Mouse (Mus musculus): Measurements from ENCODE around the gene Sema6b. TPM values are rescaled to one million over a fixed set of nuclear protein-coding genes. Genes with fewer than 3 reads are reported as not detected.

Sema6b gene
- polyA plus RNA-seq, 1 experiment from 2014 or later = 1.1 TPM

DNA sequence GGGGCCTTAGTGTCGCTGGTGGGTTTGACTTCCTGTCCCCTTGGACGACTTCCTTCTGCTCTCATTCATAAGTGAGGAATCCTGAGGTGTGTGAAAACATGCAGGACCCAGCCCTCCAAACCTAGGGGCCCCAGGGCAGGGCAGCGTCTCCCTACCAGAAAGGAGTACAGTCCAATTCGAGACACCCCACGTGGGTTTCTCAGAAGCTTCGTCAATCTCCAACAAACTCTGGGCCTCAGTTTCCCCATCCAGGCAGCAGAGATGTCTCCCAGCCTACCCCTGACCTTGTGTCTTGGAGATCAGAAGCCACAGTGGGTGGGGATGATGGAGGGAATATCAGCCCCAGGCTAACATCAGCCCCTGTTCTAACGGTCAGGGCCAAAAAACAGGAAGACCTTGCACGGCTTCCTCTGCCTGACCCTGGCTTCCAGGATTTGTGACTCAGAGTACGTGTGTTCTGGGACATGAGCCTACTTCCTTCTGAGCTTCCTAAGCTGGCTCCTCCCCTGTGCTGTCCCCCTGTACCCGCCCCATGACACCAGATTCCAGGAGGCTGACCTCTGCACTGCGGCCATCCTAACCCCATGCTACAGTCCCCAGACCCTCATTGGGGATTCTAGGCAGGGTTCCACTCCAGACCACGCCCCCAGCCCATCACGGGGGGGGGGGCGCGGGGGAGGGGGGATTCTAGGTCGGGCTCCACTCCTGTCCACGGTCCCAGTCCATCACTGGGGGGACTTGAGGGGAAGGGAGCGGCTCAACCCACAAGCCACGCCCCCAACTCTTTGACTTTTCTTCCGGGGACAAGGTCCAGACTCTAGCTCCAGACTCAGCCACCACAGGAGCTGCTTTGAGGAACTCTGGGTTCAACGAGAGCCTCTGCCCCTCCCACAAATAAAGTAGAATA is 6.4 kb downstream of the Sema6b start:
- H3K36me3 ChIP-seq (ENCODE audit: insufficient read depth, low read length) = no peaks in the 10 kb centered on the region
- H3K27ac ChIP-seq (ENCODE audit: low read length) = peak overlapping the region; percentile 63
- 0 out of 2 replicates have a peak overlapping the region, but pooled peaks have one; percentile 46 for H3K9ac ChIP-seq (replicated peaks; ENCODE audit: low read length)
- H3K4me1 ChIP-seq (ENCODE audit: insufficient read depth, low read length) = peaks cover 21% of the 10 kb centered on the region
- H3K4me3 ChIP-seq (ENCODE audit: low read length) = peak overlapping the region; percentile 38
- H3K27me3 ChIP-seq (ENCODE audit: insufficient read depth, low read length) = 0 out of 2 replicates have a peak, but pooled peaks cover under 1% of the 10 kb centered on the region
- ATAC-seq (ENCODE audit: low FRiP score, low TSS enrichment) = peak; percentile 80
- H3K4me2 ChIP-seq (replicated peaks; ENCODE audit: low read depth, low read length) = peak overlapping the region; percentile 59
- H3K9me3 ChIP-seq (ENCODE audit: low read length) = no peaks in the 10 kb centered on the region
- 19% methylated on average over 18 of the region's 21 CpGs for WGBS

DNA sequence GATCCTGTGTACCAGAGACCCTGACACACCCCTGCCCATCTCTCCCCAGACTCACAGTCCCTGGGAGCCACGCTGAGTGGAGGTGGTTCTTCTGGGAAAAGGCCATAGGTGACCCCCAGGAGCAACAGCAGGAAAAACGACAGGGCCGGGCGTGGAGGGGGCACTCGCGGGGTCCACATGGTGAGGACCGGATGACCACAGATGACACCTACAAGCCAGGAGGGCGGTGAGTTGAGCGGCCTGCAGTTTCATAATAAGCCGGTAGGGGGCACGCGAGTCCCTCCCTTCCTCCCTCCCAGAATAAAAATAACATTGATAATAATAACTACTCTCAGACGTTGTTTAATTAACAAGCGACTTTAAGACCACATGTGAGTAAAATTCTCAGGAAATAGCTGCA is 7.5 kb downstream of the Sema6b start:
- no peak overlapping the region; the same call in 1 of the 2 replicates for H3K4me3 ChIP-seq (ENCODE audit: low read length)
- H3K4me2 ChIP-seq (replicated peaks; ENCODE audit: low read depth, low read length) = 0 out of 2 replicates have a peak overlapping the region, but pooled peaks have one; percentile 13

DNA sequence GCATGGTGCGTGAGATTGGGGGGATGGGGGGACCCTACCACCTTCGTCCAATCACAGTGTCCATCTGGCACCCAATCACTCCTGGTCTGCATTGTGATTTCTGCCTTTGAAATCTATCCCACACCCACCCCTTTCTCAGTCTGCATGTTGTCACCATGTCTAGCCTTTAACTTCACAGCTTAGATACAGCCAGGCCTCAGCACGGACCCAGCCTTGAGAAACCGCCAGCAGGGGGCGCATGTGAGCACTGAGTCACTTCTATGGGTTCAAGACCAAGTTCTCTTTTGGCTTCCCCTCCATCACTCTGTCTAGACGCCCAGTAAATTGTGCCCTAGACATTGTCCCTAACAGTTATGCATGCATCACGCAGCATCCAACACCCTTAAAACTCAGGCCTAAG is 8.3 kb downstream of the Sema6b start:
- ATAC-seq (ENCODE audit: low FRiP score, low TSS enrichment) = peak; percentile 13; the same call in 1 of the 2 replicates
- no peaks in the 10 kb centered on the region for H3K36me3 ChIP-seq (ENCODE audit: insufficient read depth, low read length)
- 42% methylated on average over 7 of the region's 7 CpGs for WGBS
- H3K27ac ChIP-seq (ENCODE audit: low read length) = no peak overlapping the region
- H3K4me3 ChIP-seq (ENCODE audit: low read length) = no peak overlapping the region
- H3K9ac ChIP-seq (replicated peaks; ENCODE audit: low read length) = no peak overlapping the region
- H3K4me1 ChIP-seq (ENCODE audit: insufficient read depth, low read length) = peaks cover 13% of the 10 kb centered on the region
- no peak overlapping the region for H3K4me2 ChIP-seq (replicated peaks; ENCODE audit: low read depth, low read length)
- no peaks in the 10 kb centered on the region for H3K27me3 ChIP-seq (ENCODE audit: insufficient read depth, low read length)
- H3K9me3 ChIP-seq (ENCODE audit: low read length) = no peaks in the 10 kb centered on the region

More for the DNA sequence above, 7.5 kb downstream of the Sema6b start:
- WGBS = 3% methylated on average over 14 of the region's 14 CpGs
- Histone ChIP-seq H3K27ac (ENCODE audit: low read length) (no peak overlapping the region), H3K9ac (replicated peaks; ENCODE audit: low read length) (no peak overlapping the region), H3K36me3 (ENCODE audit: insufficient read depth, low read length) (no peaks in the 10 kb centered on the region), H3K9me3 (ENCODE audit: low read length) (no peaks in the 10 kb centered on the region), H3K4me1 (ENCODE audit: insufficient read depth, low read length) (peaks cover 15% of the 10 kb centered on the region), H3K27me3 (ENCODE audit: insufficient read depth, low read length) (no peaks in the 10 kb centered on the region)
- ATAC-seq (ENCODE audit: low FRiP score, low TSS enrichment) = no peak

DNA sequence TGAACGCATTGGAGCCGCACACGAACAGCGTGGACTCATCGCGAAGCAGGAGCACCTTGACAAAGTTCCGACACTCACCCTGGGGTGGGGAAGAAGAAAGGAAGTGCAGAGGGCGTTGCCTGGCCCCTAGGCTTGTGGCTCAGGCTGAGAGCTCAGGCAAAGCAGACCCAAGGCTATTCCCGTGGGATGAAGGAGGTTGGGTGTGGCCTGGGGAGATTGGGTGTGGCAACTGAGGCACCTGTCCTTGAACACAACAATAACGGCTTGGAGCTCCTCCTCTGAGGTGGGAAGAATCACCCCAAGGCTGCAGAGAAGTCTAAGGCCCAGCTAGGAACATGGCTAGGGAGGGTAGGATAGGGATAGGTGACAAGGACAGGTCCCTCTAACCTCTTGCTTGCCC is 9.0 kb downstream of the Sema6b start:
- Histone ChIP-seq H3K4me3 (ENCODE audit: low read length) (no peak overlapping the region), H3K9me3 (ENCODE audit: low read length) (no peaks in the 10 kb centered on the region), H3K4me2 (replicated peaks; ENCODE audit: low read depth, low read length) (no peak overlapping the region), H3K27ac (ENCODE audit: low read length) (no peak overlapping the region), H3K9ac (replicated peaks; ENCODE audit: low read length) (no peak overlapping the region), H3K4me1 (ENCODE audit: insufficient read depth, low read length) (peaks cover 13% of the 10 kb centered on the region), H3K36me3 (ENCODE audit: insufficient read depth, low read length) (no peaks in the 10 kb centered on the region), H3K27me3 (ENCODE audit: insufficient read depth, low read length) (no peaks in the 10 kb centered on the region)
- 92% methylated on average over 10 of the region's 10 CpGs for WGBS
- no peak for ATAC-seq (ENCODE audit: low FRiP score, low TSS enrichment)

DNA sequence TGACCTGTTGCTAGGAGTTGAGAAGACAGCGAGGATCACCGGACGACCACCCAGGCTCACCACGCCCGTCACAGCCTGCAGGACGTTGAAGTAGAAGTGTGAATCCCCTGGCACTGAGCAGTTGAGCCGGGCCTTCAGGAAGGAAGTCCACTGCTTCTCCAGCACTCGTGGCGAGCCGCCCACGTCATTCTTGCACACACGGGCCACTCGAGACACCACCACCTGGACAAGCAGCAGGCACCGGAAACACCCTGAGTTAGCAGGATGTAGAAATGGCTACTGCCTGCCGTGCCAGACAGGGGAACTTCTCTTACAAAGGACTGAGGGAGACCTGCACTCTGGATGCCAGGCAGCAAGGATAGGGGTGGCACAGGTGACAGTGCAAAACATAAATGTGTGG is 11.9 kb downstream of the Sema6b start:
- no peak overlapping the region for H3K4me3 ChIP-seq (ENCODE audit: low read length)
- WGBS = 74% methylated on average over 15 of the region's 15 CpGs
- no peak for ATAC-seq (ENCODE audit: low FRiP score, low TSS enrichment)
- H3K9ac ChIP-seq (replicated peaks; ENCODE audit: low read length) = no peak overlapping the region
- H3K27ac ChIP-seq (ENCODE audit: low read length) = no peak overlapping the region
- H3K36me3 ChIP-seq (ENCODE audit: insufficient read depth, low read length) = no peaks in the 10 kb centered on the region
- H3K9me3 ChIP-seq (ENCODE audit: low read length) = peaks cover 2% of the 10 kb centered on the region
- H3K4me1 ChIP-seq (ENCODE audit: insufficient read depth, low read length) = peaks cover 12% of the 10 kb centered on the region
- peaks cover 17% of the 10 kb centered on the region for H3K27me3 ChIP-seq (ENCODE audit: insufficient read depth, low read length)
- H3K4me2 ChIP-seq (replicated peaks; ENCODE audit: low read depth, low read length) = no peak overlapping the region

DNA sequence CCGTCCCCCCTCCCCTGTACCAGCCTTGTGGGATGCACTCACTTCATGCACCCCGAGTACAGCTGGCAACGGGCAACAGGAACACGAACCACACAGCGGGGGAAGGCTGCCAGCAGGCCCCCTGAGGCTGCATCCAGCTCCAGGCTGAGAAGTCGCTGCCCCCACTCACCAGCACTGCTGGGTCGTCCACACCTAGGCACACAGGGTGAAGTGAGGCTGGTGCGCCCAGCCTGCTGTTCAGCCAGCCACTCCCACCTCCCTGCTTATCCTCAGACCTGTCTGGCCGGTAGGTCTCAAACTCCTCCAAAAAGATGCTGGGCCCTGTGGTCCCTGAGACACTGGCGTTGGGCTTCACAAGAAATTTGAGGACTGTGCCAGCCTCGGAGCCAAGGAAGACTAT is 14.0 kb downstream of the Sema6b start:
- peaks cover 15% of the 10 kb centered on the region for H3K9me3 ChIP-seq (ENCODE audit: low read length)
- no peak for ATAC-seq (ENCODE audit: low FRiP score, low TSS enrichment)
- peaks cover 9% of the 10 kb centered on the region for H3K4me1 ChIP-seq (ENCODE audit: insufficient read depth, low read length)
- no peak overlapping the region for H3K9ac ChIP-seq (replicated peaks; ENCODE audit: low read length)
- H3K4me2 ChIP-seq (replicated peaks; ENCODE audit: low read depth, low read length) = no peak overlapping the region
- 0 out of 2 replicates have a peak, but pooled peaks cover 10% of the 10 kb centered on the region for H3K36me3 ChIP-seq (ENCODE audit: insufficient read depth, low read length)
- no peak overlapping the region for H3K27ac ChIP-seq (ENCODE audit: low read length)
- WGBS = 72% methylated on average over 11 of the region's 11 CpGs
- no peak overlapping the region for H3K4me3 ChIP-seq (ENCODE audit: low read length)
- peaks cover 37% of the 10 kb centered on the region for H3K27me3 ChIP-seq (ENCODE audit: insufficient read depth, low read length)

DNA sequence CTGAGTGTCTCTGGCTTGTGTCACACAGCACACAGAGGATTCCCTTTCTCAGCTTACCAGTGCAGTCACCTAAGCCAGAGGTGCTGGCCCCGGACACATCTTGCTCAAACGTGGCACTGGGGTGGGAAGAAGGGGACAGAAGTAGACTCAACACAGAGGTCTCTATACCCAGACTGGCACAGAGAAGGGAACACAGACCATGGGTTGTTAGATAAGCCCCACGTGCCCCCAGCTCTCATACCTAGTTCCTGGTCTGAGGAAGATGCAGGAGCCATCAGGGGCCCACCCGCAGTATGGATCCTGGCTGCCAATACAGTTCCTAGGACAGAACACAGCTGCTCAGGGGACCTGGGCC is 14.9 kb downstream of the Sema6b start:
- H3K27me3 ChIP-seq (ENCODE audit: insufficient read depth, low read length) = peaks cover 46% of the 10 kb centered on the region
- H3K36me3 ChIP-seq (ENCODE audit: insufficient read depth, low read length) = 0 out of 2 replicates have a peak, but pooled peaks cover 10% of the 10 kb centered on the region
- no peak overlapping the region for H3K4me2 ChIP-seq (replicated peaks; ENCODE audit: low read depth, low read length)
- WGBS = 85% methylated on average over 4 of the region's 4 CpGs
- no peak overlapping the region for H3K27ac ChIP-seq (ENCODE audit: low read length)
- peaks cover 13% of the 10 kb centered on the region for H3K4me1 ChIP-seq (ENCODE audit: insufficient read depth, low read length)
- no peak overlapping the region for H3K4me3 ChIP-seq (ENCODE audit: low read length)
- H3K9ac ChIP-seq (replicated peaks; ENCODE audit: low read length) = no peak overlapping the region
- peaks cover 15% of the 10 kb centered on the region for H3K9me3 ChIP-seq (ENCODE audit: low read length)
- no peak for ATAC-seq (ENCODE audit: low FRiP score, low TSS enrichment)

DNA sequence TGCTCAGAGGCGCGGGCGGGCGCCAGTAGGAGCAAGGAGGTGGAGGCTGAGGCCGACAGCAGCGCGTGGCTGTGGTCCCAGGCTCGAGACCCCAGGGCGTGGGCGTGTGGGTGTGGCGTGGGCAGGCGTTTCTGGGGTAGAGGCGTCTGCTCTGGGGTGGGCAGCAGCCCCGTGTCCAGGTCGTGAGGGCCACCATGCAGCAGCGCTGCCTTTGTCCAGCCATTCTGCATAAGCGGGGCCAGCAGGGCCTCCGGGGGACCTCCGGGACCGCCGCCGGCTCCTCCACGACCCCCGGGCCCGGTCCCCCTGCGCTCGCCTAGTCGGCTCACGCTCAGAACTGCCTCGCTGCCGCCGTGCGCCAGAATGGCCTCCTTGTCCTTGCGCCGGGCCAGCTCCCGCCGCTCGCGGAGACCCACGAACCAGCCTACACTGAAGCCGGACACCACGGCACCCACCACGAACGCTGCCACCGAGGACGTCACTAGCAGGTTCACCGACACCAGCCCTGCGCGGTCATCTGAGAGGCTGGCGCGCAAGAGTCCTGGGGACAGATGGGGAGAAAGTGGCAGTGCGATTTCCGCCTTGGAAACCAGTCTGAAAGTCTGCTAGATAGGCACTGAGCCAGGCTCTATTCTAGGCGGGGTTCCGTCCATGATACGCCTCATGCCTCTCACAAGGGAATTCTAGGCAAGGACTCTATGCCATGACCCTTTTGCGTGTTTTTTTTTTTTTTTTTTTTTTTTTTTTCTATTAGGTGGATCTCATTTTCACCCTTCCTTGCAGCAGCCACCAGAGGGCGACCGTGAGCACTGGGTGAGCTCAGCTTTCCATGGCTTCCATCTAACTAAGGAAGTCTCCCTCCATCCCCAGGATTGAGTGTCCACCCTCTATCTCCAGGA is 15.5 kb downstream of the Sema6b start:
- Histone ChIP-seq H3K36me3 (ENCODE audit: insufficient read depth, low read length) (0 out of 2 replicates have a peak, but pooled peaks cover 10% of the 10 kb centered on the region), H3K4me1 (ENCODE audit: insufficient read depth, low read length) (peaks cover 19% of the 10 kb centered on the region), H3K4me2 (replicated peaks; ENCODE audit: low read depth, low read length) (peak overlapping the region; percentile 87), H3K27me3 (ENCODE audit: insufficient read depth, low read length) (peaks cover 52% of the 10 kb centered on the region), H3K4me3 (ENCODE audit: low read length) (peak overlapping the region; percentile 50), H3K9me3 (ENCODE audit: low read length) (peaks cover 15% of the 10 kb centered on the region), H3K9ac (replicated peaks; ENCODE audit: low read length) (peak overlapping the region; percentile 72), H3K27ac (ENCODE audit: low read length) (no peak overlapping the region)
- 0 out of 2 replicates have a peak, but pooled peaks have one; percentile 21 for ATAC-seq (ENCODE audit: low FRiP score, low TSS enrichment)
- 11% methylated on average over 56 of the region's 59 CpGs for WGBS

DNA sequence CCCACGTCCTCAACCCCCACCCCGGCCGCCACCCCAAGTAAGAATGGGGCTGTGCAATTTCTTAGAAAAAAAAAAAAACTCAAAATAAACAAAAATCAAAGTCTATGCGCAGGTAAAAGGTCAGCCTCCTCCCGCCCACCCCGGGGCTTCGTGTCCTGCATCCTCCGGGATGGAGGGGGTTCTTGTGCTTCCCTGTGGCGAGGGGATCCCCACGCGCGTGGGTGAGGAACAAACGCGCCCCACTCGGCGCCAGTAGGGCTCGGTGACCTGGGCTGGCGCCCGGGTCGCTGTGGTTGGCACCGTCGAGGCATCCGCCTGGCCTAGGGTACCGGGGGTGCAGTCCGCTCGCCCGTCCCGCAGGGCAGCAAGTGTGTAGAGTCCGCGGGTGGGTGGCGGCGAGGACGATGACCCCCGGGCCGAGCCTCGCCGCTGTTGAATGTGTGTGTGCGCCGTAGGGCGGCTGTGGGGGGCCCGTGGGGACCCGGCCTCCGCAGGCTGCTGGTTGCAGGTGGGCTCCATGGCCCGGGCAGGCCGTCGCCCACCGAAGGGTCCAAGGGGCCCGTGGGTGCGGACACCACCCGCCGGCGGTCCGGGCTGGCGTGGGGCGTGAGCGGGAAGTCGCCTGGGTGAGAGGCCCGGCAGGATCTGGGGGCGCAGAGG is 16.3 kb downstream of the Sema6b start:
- H3K4me3 ChIP-seq (ENCODE audit: low read length) = peak overlapping the region; percentile 50
- peaks cover 23% of the 10 kb centered on the region for H3K4me1 ChIP-seq (ENCODE audit: insufficient read depth, low read length)
- H3K4me2 ChIP-seq (replicated peaks; ENCODE audit: low read depth, low read length) = peak overlapping the region; percentile 87
- 0 out of 2 replicates have a peak, but pooled peaks cover 10% of the 10 kb centered on the region for H3K36me3 ChIP-seq (ENCODE audit: insufficient read depth, low read length)
- peak overlapping the region; percentile 72 for H3K9ac ChIP-seq (replicated peaks; ENCODE audit: low read length)
- ATAC-seq (ENCODE audit: low FRiP score, low TSS enrichment) = no peak
- H3K9me3 ChIP-seq (ENCODE audit: low read length) = peaks cover 15% of the 10 kb centered on the region
- H3K27ac ChIP-seq (ENCODE audit: low read length) = no peak overlapping the region
- WGBS = 45% methylated on average over 57 of the region's 59 CpGs
- H3K27me3 ChIP-seq (ENCODE audit: insufficient read depth, low read length) = peaks cover 60% of the 10 kb centered on the region
